In the genomic region with DNA sequence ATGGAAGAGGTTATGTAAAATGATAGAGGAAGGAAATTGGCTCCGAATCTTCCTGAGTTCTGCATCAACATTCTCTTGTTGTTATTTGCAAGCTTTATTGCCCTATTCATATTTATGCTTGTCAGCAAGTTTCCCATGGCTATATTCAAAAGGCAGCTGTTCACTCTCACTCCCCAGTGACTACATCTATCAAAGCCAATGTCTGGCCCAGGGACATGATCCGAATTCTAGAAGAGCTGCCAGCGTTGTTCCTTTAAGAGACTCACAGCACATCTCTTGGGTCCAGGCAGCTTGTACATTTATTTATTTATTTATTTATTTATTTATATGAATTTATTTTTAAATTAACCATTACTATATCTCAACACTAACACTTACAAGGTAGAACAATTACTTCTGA, we compare ENCODE assay signal across 28 mouse cellular contexts.
DNase-seq lines count a peak whose midpoint lies in the region; ATAC-seq and TF ChIP-seq lines count a peak whose summit lies in the region.
"Had no signal": no experiment of that assay in that cellular context is flagged by ENCODE, and none has a peak within 500 bp of the region (broad histone marks: within the 10 kb centered on the region; RNA-seq: fewer than 3 reads in every experiment).

No protein-coding gene starts in this region.

- no peak for DNase-seq in hindbrain, embryonic 11.5 days (ENCODE audit: low spot score)
- peak; percentile 51 for DNase-seq in midbrain, embryonic 14.5 days
- DNase-seq in midbrain, embryonic 10.5 days (ENCODE audit: low spot score) = no peak
- peak; percentile 54 for DNase-seq in brain, embryonic 14.5 days (ENCODE audit: low read depth)
- DNase-seq in hindbrain, postnatal 0 days (ENCODE audit: low spot score) = peak; percentile 27
- no peak for DNase-seq in urinary bladder, postnatal 10 days (ENCODE audit: low spot score)
- DNase-seq: adrenal gland, postnatal 14 days; cerebellum, adult 2 months; cerebellum, postnatal 14 days; gastrocnemius, adult 2 months; heart, postnatal 10 days; kidney, adult 2 months; kidney, postnatal 10 days; layer of hippocampus, postnatal 36 days; left cerebral cortex, postnatal 4 days; liver, postnatal 0 days; lung, postnatal 10 days; retina, postnatal 1 day; right cerebral cortex, postnatal 14 days had no signal

- H3K9ac ChIP-seq in hindbrain, embryonic 11.5 days (ENCODE audit: low read depth, low read length) = no peak overlapping the region
- no peak overlapping the region for H3K9ac ChIP-seq in hindbrain, embryonic 13.5 days
- H3K9ac ChIP-seq in midbrain, embryonic 14.5 days (replicated peaks; ENCODE audit: low read length) = no peak overlapping the region
- H3K9ac ChIP-seq in hindbrain, postnatal 0 days (replicated peaks; ENCODE audit: low read length) = no peak overlapping the region
- H3K9ac ChIP-seq: heart, embryonic 13.5 days; hindbrain, embryonic 15.5 days; intestine, embryonic 15.5 days; liver, embryonic 12.5 days; liver, postnatal 0 days; stomach, embryonic 15.5 days had no signal

- ATAC-seq in hindbrain, embryonic 11.5 days (ENCODE audit: low FRiP score) = peak; percentile 67; the same call in 1 of the 2 replicates
- ATAC-seq in hindbrain, embryonic 13.5 days (ENCODE audit: low FRiP score) = no peak
- no peak for ATAC-seq in midbrain, embryonic 14.5 days (ENCODE audit: low FRiP score, low TSS enrichment)
- no peak for ATAC-seq in hindbrain, postnatal 0 days
- ATAC-seq: CD4-positive, CD25-positive, alpha-beta regulatory T cell, adult 4 months; intestine, embryonic 15.5 days; liver, embryonic 12.5 days; liver, postnatal 0 days had no signal

- H3K9me3 ChIP-seq in hindbrain, embryonic 11.5 days (ENCODE audit: control insufficient read depth, low read length) = no peaks in the 10 kb centered on the region
- H3K9me3 ChIP-seq in hindbrain, embryonic 13.5 days = no peaks in the 10 kb centered on the region
- H3K9me3 ChIP-seq in midbrain, embryonic 14.5 days (ENCODE audit: control insufficient read depth, low read length) = no peaks in the 10 kb centered on the region
- H3K9me3 ChIP-seq in midbrain, embryonic 10.5 days (replicated peaks) = no peaks in the 10 kb centered on the region
- no peaks in the 10 kb centered on the region for H3K9me3 ChIP-seq in hindbrain, postnatal 0 days (ENCODE audit: low read length)
- H3K9me3 ChIP-seq: heart, embryonic 13.5 days; hindbrain, embryonic 15.5 days; intestine, embryonic 15.5 days; liver, embryonic 12.5 days; stomach, embryonic 15.5 days had no signal

- H3K36me3 ChIP-seq in hindbrain, embryonic 11.5 days (ENCODE audit: control insufficient read depth, insufficient read depth, low read length) = no peaks in the 10 kb centered on the region
- no peaks in the 10 kb centered on the region for H3K36me3 ChIP-seq in hindbrain, embryonic 13.5 days
- no peaks in the 10 kb centered on the region for H3K36me3 ChIP-seq in midbrain, embryonic 14.5 days (ENCODE audit: control insufficient read depth, insufficient read depth, low read length)
- no peaks in the 10 kb centered on the region for H3K36me3 ChIP-seq in midbrain, embryonic 10.5 days
- H3K36me3 ChIP-seq in hindbrain, postnatal 0 days (ENCODE audit: insufficient read depth, low read length) = no peaks in the 10 kb centered on the region
- H3K36me3 ChIP-seq: heart, embryonic 13.5 days; hindbrain, embryonic 15.5 days; intestine, embryonic 15.5 days; liver, embryonic 12.5 days; stomach, embryonic 15.5 days had no signal

- no peak overlapping the region for H3K4me3 ChIP-seq in hindbrain, embryonic 11.5 days (ENCODE audit: low read depth, low read length)
- no peak overlapping the region for H3K4me3 ChIP-seq in hindbrain, embryonic 13.5 days
- no peak overlapping the region for H3K4me3 ChIP-seq in midbrain, embryonic 14.5 days (replicated peaks; ENCODE audit: low read depth, low read length)
- H3K4me3 ChIP-seq in midbrain, embryonic 10.5 days = no peak overlapping the region
- H3K4me3 ChIP-seq in hindbrain, postnatal 0 days (ENCODE audit: low read length) = no peak overlapping the region
- H3K4me3 ChIP-seq: erythroblast, embryonic 14.5 days; gastrocnemius, adult 2 months; heart, embryonic 13.5 days; hindbrain, embryonic 15.5 days; intestine, embryonic 15.5 days; liver, embryonic 12.5 days; stomach, embryonic 15.5 days had no signal

- WGBS in hindbrain, embryonic 11.5 days = 74% methylated on average over 3 of the region's 3 CpGs
- 44% methylated on average over 3 of the region's 3 CpGs for WGBS in hindbrain, embryonic 13.5 days
- 58% methylated on average over 3 of the region's 3 CpGs for WGBS in midbrain, embryonic 14.5 days
- WGBS in midbrain, embryonic 10.5 days = 95% methylated on average over 3 of the region's 3 CpGs
- 39% methylated on average over 3 of the region's 3 CpGs for WGBS in hindbrain, postnatal 0 days

- no peak for TF ChIP-seq CTCF in brain, embryonic 14.5 days (IDR thresholded peaks at IDR 0.05; ENCODE audit: borderline replicate concordance, extremely low read depth, insufficient read depth, insufficient read length)
- TF ChIP-seq CTCF in hindbrain, postnatal 0 days (IDR thresholded peaks at IDR 0.05; ENCODE audit: low read depth) = no peak

- no peak overlapping the region for H3K27ac ChIP-seq in hindbrain, embryonic 11.5 days (ENCODE audit: low read depth, low read length)
- H3K27ac ChIP-seq in hindbrain, embryonic 13.5 days = no peak overlapping the region
- no peak overlapping the region for H3K27ac ChIP-seq in midbrain, embryonic 14.5 days (replicated peaks; ENCODE audit: low read depth, low read length)
- H3K27ac ChIP-seq in midbrain, embryonic 10.5 days (replicated peaks) = no peak overlapping the region
- no peak overlapping the region for H3K27ac ChIP-seq in hindbrain, postnatal 0 days
- H3K27ac ChIP-seq: gastrocnemius, adult 2 months; heart, embryonic 13.5 days; hindbrain, embryonic 15.5 days; intestine, embryonic 15.5 days; liver, embryonic 12.5 days; macrophage; stomach, embryonic 15.5 days had no signal

- H3K27me3 ChIP-seq in hindbrain, embryonic 11.5 days (ENCODE audit: control insufficient read depth, insufficient read depth, low read length) = no peaks in the 10 kb centered on the region
- H3K27me3 ChIP-seq in hindbrain, embryonic 13.5 days = no peaks in the 10 kb centered on the region
- no peaks in the 10 kb centered on the region for H3K27me3 ChIP-seq in midbrain, embryonic 14.5 days (ENCODE audit: control insufficient read depth, insufficient read depth, low read length)
- no peaks in the 10 kb centered on the region for H3K27me3 ChIP-seq in midbrain, embryonic 10.5 days (ENCODE audit: low read depth, poor library complexity, severe bottlenecking)
- no peaks in the 10 kb centered on the region for H3K27me3 ChIP-seq in hindbrain, postnatal 0 days (ENCODE audit: insufficient read depth, low read length)
- H3K27me3 ChIP-seq: heart, embryonic 13.5 days; hindbrain, embryonic 15.5 days; intestine, embryonic 15.5 days; liver, embryonic 12.5 days; stomach, embryonic 15.5 days had no signal

- no peaks in the 10 kb centered on the region for H3K4me1 ChIP-seq in hindbrain, embryonic 11.5 days (replicated peaks; ENCODE audit: control insufficient read depth, insufficient read depth, low read length)
- no peaks in the 10 kb centered on the region; the same call in 1 of the 2 replicates for H3K4me1 ChIP-seq in hindbrain, embryonic 13.5 days (replicated peaks)
- 0 out of 2 replicates have a peak, but pooled peaks cover 2% of the 10 kb centered on the region for H3K4me1 ChIP-seq in midbrain, embryonic 14.5 days (ENCODE audit: control insufficient read depth, insufficient read depth, low read length)
- no peaks in the 10 kb centered on the region for H3K4me1 ChIP-seq in midbrain, embryonic 10.5 days
- H3K4me1 ChIP-seq in hindbrain, postnatal 0 days (ENCODE audit: insufficient read depth, low read length) = no peaks in the 10 kb centered on the region
- H3K4me1 ChIP-seq: heart, embryonic 13.5 days; hindbrain, embryonic 15.5 days; intestine, embryonic 15.5 days; liver, embryonic 12.5 days; stomach, embryonic 15.5 days had no signal

- TF ChIP-seq POLR2A in brain, embryonic 14.5 days (IDR thresholded peaks at IDR 0.05; ENCODE audit: borderline replicate concordance, extremely low read depth, insufficient read depth, insufficient read length, poor library complexity, severe bottlenecking) = no peak

- no peak overlapping the region for H3K4me2 ChIP-seq in hindbrain, embryonic 11.5 days (replicated peaks; ENCODE audit: low read depth, low read length)
- no peak overlapping the region for H3K4me2 ChIP-seq in hindbrain, embryonic 13.5 days
- H3K4me2 ChIP-seq in midbrain, embryonic 14.5 days (ENCODE audit: low read length) = no peak overlapping the region
- no peak overlapping the region for H3K4me2 ChIP-seq in hindbrain, postnatal 0 days (ENCODE audit: low read depth, low read length)
- H3K4me2 ChIP-seq: heart, embryonic 13.5 days; hindbrain, embryonic 15.5 days; intestine, embryonic 15.5 days; liver, embryonic 12.5 days; stomach, embryonic 15.5 days had no signal

Comparison
In these comparisons a context has a peak if more than half of its experiments do, and no peak if none do; other contexts are left out.
1. DNase-seq: peak in midbrain, embryonic 14.5 days (single experiment), brain, embryonic 14.5 days (single experiment) and hindbrain, postnatal 0 days (single experiment); none in hindbrain, embryonic 11.5 days (single experiment), midbrain, embryonic 10.5 days (single experiment) and urinary bladder, postnatal 10 days (single experiment).